Mouse (Mus musculus): ENCODE results near the gene Adamts9. TPM values are rescaled to one million over a fixed set of nuclear protein-coding genes. Genes with fewer than 3 reads are reported as not detected.

Gene Adamts9
- polyA plus RNA-seq (2012; rRNA removed) = 3.0 and 3.1 TPM in 2 replicates

GRCm38 (mm10) chr6:92943057-92943781, at the start of gene Adamts9:
Adamts9 (minus strand) TSS chr6:92943492.

GRCm38 (mm10) chr6:92869089-92869581, 74.2 kb downstream of the Adamts9 start, which contains the start of gene Gm15737:
Gm15737 (plus strand) TSS chr6:92869357.

GRCm38 (mm10) chr6:92816311-92816751, 127.0 kb downstream of the Adamts9 start, which contains the start of gene A730049H05Rik:
A730049H05Rik (plus strand) TSS chr6:92816478.

Other genes with a start within 250 kb of the Adamts9 start
- 15.2 and 17.0 TPM in 2 replicates for gene Prickle2, start 237.3 kb downstream of the Adamts9 start, polyA plus RNA-seq (2012; rRNA removed)
- gene A730049H05Rik, start 127.0 kb downstream of the Adamts9 start, polyA plus RNA-seq (2012; rRNA removed) = 0.48 and 0.53 TPM in 2 replicates
- gene Gm15737, start 74.1 kb downstream of the Adamts9 start, polyA plus RNA-seq (2012; rRNA removed) = not detected in 2 replicates